Mouse (Mus musculus) CD8-positive naive resting alpha-beta T cell, adult 2 months (primary cell): ENCODE results near the gene Gpr179.

ENCODE experiments used
- DNase-seq, 2 experiments: peaks; one replicate each; pipeline ENCODE4 v3.0.0; 2022; ENCODE audit warnings: low read depth in 2 of 2, low spot score in 2 of 2

Gpr179 gene

DNA sequence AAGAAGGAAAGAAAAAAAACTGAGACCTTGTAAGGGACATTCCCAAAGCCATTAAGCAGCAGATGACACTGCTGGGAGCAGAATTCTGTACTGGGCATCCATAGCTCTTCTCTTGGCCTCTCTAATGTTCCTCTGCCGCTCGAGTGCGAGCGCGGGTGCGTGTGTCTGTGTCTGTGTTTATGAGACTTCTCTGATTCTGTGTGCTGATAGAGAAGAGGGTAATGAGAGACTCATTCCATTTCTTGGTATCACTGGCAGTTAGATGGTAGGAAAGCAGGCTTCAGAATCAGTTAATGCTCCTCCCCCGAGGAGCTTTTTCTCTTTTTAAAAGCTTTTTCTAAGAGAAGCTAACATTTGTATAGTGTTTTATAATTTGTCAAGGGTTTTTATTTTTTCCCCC is 3.4 kb upstream of the Gpr179 start:
- no peak for DNase-seq

DNA sequence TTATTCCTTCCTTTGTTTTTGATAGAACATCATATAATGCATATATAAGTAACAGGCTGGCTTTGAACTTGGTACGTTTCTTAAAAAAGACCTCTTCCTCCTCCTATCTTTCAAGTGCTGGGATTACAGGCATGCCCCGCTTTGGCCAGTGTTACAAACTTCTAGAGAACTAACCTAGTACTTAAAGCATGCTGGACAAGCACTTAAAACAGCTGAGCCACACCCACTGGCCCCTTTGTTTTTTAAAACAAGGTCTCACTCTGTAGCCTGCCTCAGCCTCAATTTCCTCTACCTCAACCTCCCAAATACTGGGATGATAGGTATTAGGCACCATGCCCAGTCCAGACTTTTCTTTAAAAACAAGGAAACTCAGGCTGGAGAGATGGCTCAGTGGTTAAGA is 2.8 kb upstream of the Gpr179 start:
- DNase-seq, result no peak

DNA sequence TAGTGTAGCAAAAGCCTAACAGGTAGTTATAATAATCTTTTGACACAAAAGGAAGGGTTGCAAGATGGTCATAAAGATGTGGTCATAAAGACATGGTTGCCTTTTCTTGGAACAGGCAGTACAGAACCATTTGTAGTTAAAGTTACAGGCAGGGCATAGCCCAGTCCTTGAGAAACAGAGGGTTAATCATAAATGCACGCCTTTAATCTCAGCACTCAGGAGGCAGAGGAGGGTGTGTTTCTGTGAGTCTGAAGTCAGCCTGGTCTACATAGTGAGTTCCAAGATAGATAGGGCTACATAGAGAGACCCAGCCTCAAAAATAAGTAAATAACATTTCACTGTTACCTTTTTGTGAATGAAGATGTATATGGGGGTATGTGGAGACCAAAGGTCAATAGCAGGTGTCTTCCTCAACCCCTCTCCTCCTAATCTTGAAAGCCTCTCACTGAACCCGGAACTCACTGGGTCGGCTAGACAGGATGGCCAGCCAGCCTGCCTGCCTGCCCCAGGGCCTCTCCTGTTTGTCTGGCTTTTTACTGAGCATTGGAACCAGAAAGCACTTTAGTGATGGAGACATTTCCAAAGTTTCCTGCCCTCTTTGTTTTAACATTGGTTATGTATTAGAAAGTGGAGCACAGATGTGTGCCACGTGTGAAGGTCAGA is 1.2 kb upstream of the Gpr179 start:
- no peak for DNase-seq

DNA sequence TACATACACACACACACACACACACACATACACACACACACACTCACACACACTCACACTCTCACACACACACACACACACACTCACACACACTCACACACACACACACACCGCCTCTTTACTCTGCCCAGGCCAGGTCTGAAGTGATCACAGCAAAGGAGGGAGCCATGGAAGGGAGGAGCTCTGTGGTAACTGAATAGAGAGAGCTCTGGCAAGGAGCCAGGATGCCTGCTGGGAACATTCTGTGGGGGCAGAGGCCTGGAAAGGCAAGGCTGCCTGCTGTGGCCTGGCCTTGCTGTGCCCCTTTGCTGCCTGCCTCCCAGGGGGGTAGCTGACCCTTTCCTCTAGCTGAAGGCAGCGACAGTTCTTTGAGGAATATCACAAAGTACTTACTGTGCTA is 1.8 kb downstream of the Gpr179 start:
- no peak for DNase-seq

DNA sequence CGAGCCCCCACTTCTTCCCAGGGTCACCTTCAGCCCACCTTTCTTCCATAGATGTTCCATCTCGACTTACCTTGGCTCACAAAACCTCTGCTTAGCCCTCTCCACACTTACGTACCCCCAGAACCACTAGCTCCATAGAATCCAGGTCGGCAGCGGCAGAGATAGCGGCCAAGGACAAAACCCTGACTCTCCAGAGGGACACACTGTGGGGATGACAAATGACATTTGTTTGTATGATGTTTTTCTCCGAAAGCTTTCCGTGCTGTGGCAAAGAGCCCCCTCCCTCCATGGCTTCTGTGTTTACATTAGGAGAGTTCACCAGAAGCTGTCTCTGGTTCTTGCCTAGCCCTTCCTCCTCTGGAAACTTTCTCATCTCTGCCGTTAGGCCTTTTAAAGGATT is 4.6 kb downstream of the Gpr179 start:
- DNase-seq, result no peak

DNA sequence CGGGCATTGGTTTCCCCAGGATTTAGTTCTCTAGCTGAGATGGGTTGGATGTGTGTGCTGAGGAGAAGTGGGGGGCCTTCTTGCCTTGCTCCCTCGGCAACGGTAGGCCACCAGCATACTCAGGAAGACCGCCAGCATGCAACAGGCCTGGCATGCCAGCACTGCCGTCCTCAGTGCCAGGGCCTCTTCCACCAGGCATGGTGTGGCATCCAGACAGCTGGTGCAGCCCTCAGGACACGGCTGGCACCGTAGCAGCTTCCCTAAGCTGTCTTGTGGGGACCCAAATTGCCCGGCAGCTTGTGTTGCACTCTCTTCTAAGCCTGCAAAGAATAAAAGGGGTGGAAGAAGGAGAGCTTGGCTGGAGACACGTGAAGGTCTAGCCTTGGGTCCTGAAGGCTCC is 5.5 kb downstream of the Gpr179 start:
- DNase-seq, result no peak

DNA sequence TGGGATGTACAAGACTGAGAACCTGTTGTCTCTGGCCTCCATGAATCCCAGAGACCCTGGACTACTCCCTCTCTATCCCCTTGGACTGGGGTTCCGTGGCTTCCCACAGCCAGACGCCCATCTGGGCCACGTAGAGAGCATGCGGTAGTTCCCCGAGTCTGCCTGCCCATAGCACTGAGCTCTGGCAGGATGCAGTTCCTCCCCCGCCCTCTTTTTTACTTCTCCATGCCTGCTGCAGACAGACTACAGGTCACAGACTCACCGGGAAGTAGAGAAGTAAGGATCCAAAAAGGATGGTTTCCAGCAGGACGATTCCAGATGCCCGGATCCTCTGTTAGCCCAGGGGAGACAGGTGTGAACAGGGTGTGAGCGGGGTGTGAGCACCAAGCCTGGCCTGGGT is 6.4 kb downstream of the Gpr179 start:
- DNase-seq, result no peak

DNA sequence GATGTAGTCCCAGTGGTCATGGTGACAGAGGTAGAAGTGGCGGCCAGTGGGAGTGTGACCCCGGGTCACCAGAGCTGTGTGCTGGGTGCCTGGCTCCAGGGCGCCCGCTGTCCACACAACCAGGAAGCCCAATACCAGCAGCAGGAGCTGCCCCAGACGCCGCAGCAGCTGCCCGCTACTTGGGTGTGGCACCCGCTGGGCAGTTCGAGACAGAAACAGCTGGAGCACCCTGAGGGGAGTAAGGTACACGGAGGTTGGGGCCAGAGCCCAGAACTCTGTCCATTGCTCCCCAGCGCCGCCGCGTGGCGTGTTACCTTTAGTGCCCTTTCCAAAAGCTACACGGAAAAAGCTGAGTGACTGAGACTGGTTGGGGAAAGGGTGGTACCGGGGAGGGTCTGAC is 8.3 kb downstream of the Gpr179 start:
- peak; percentile 28 to 40 for DNase-seq

DNA sequence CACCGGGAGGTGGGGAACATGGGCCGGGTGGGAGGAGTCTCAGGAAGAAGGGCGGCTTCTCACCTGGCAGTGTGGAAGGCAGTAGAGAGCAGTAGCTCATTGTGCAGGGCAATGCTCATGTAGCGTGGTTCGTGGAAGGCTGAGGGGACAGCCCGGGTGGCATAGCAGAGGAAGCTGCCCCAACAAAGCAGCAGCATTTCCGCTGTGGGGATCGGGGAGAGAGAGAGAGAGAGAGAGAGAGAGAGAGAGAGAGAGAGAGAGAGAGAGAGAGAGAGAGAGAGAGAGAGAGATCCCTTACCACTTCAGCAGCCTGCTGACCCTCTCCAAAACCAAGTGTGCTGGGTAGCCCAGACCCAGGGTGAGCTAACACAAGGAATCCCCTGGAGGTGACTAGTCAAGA is 8.7 kb downstream of the Gpr179 start:
- no peak for DNase-seq

DNA sequence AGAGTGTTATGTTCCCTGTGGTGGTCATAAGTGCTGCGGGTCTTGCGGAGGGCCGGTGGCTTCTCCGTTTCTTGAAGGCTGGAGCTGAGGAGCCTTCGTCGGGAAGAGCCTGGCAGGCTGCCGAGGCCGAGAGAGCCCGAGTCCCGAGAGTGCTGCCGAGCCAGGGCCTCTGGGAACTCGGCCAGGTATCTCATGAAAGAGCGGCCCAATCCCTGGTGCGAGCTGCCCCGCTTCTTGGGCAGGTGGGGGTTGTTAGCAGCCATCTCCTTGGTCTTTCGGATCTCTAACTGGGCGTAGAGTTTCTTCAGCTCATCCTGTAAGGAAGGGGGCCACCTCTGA is 12.9 kb downstream of the Gpr179 start:
- no peak for DNase-seq

DNA sequence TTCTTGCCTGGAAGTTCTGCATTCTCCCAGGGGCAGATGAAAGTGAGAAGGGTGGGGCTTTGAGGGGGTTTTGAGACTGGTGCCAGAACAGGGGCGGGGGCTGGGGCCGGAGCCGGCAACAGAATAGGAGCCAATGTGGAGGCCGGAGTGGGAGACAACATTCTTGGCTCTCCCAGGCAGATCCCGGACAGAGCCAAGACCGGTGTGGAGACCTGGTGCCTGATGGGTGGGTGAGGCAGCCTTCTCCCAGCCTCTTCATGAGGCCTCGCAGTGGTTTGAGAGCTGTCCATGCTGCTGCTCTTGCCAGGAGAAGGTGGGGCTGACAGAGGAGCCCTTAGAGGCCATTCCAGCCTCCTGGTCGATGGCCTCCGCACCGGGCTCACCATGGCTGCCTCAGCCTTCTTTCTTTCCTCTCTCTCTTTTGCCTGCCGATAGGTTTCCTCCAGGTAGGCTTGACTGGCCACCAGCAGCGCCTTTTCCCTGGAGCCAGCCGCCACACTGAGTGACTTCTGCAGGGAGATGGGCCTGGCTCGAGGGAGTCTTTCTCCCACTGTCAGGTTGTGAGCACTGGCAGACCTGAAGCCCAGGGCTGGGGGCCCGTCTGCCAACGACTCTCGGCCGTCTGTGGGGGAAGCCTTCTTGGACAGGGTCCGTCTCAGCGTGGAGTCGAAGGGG is 13.4 kb downstream of the Gpr179 start:
- no peak for DNase-seq

DNA sequence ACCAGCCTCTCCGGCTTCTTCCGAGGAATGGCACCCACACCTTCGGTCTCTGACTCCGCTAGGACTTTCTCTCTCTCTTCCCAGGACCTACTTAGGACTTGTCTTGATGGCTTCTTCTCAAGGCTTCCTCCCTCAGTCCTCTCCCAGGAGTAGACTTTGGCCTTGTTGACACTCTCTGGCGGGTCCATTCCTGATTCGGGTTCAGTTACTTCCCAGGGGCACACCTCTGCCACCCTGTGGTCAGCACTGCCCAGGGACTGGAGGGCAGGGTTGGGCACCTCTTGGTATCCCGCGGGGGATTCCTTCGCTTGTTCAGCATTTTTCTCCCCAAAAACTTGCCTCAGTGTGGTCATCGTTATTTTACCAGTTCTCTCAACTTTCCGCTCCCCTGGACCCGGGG is 14.5 kb downstream of the Gpr179 start:
- DNase-seq, result no peak

DNA sequence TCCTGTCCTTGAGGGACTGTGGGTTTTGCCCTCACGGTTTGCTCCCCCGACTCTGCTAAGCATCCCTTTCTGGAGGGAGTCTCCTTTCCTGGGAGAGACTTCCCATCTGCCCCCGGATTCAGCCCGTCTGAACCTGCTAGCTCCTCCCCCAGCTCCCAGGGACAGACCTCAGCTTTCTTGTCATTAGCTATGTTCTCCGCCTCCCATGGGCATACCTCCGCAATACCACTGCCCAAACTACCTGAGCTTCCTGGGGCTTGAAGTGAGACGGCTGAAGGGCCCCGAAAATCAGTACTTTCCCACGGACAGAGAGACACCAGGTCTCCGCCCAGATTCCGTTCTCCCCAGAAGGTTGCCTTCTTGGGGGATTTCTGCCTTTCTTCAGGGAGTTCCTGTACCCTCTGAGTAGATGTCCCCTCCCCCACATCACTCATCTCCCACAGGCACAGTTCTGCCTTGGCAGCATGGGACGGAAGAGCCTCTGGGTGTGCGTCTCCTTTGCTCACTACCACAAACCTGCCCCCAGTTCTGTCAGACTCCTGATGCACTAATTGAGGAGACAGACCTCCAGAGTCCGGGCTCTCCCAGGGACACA is 15.0 kb downstream of the Gpr179 start:
- no peak for DNase-seq

DNA sequence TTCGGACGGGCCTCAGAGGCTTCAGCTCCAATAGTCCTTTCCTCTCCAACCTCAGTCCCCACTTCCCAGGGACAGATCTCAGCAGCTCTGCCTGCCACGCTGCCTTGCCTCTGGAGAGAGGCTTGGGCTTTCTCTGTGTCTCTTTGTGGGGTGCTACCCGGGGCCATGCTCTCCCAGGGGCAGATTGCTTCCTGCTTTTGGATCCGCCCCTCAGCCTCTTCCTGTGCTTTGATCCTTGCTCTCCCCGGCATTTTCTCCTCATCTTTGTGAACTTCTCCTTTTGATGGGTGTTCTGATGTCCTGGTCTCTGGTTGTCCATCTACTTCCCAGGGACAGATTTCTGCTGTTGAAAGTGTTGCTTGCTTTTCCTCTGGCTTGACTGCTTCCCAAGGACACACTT is 15.6 kb downstream of the Gpr179 start:
- no peak for DNase-seq

DNA sequence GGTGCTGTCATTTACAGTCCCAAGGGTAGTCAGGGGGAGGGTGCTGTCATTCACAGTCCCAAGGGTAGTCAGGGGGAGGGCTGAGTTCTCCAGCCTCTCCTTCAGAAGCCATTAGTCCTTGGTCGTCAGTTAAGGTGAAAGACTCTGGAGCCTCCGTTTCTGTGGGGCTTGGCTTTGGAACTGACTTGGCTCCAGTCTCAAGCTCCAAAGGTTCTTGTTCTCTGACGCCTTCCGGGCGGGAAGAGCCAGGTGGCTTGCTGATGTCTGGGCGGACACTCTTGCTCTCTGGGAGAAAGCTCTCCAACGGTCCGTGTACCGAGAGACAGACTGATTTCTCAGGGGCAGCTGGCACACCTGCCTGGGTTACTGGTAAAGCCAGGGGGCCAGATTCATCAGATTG is 17.5 kb downstream of the Gpr179 start:
- no peak for DNase-seq

DNA sequence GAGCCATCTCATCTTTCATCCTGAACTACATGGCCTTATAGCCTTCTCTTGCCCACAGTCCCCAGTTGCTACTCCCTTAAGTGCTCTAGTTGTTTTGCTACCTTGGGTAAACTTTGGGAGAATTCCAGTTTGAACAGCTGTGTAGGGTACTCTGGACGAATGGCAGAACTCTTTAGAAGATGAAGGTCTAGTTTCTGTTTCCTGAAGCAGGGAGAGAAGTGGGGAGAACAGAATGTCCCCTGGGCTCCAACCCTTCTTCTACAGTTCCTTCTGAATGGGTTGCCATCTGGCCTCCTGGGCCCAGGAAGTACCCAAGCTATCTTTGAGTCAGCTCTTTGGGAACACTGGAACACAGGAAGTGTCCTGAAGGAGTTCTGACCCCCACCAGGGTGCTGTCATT is 18.0 kb downstream of the Gpr179 start:
- no peak for DNase-seq

DNA sequence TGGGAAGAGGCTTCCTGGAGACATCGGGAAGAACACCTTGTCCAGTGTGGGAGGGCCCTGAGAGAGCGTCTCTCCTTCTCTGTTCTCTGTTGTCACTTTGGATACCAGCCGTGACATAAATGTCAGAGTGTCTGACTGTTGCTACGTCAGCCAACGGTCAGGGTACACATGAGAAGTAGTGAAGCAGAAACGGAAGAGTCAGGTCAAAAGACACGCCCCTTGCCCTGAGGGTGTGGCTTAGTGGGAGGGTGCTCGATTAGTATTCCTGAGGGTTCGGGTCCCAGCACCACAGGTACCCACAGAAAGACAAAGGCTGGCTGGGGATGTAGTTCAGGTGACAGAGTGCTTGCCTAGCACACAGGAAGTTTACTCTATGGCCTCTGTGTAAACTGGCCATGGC is 18.8 kb downstream of the Gpr179 start:
- DNase-seq, result no peak

DNA sequence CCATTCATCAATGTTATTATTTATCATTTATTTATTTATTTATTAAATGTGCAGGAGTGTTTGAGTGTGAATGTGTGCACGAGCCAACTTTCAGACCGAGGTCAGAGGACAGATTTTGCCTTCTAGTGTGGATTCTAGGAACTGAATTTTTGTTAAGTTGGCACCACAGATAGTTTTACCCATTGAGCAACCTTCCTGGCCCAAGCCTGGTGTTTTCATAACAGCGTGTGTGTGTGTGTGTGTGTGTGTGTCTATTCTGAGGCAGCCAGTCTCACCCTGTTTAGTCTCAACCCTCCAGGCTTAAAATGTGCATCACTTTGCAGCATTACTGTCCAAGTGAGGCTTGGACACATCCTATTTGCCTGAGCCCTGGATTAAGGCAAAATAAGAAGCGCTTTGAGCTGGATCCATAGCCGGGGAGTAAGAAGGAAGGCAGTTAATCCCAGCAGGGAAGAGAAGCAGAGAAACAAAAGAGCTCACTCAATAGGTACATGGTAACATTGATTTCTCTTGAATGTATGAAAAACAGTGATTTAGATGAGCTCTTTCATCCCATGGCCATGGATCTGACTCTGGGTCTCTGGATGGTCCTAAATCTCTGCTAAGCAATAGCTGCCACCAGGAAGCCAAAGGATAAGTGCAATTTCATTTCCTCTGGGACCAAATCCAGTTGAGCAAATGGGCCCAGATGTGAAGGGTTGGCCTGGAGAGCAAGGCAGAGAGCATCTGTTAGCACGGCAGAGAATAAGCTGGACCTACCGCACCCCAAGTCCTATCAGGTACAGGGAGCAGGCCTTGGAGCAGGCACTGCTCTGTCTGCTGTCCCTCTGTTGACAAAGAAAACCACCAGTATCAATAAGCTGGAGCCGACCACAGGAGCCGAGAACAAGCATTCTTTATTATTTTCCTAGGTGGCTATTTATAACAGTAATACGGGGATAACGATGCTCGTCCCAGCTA is 20.4 kb downstream of the Gpr179 start:
- DNase-seq, result no peak

DNA sequence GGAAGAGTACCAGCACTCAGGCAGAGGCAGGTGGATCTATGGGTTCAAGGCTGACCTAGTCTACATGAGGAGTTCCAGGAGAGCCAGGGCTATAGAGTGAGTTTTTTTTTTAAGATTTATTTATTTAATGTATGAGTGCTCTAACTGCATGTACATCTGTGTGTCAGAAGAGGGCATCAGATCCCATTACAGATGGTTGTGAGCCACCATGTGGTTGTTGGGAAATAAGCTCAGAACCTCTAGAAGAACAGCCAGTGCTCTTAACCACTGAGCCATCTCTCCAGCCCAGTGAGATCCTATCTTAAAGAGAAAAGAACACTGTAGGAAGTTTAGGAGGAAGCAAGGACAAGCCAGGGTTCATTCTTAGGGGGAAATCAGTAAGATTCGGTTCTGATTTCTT is 21.6 kb downstream of the Gpr179 start:
- no peak for DNase-seq

DNA sequence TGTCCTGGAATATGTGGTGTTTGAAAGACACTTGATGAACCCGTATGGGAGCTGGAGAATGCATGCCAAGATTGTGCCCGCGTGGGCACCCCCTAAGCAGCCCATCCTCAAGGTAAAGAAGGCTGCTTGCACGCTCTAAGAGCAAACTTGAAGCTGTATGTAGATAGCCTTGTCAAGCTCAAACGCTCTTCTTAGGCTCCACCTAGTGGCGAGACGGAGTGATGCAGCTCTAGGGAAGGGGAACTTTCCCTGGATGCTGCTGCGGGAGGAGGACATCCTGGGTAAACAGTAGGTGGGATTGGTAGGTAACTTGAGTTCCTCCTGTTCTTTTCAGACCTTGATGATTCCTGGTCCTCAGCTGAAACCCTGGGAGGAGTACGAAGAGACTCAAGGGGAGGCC is 23.7 kb downstream of the Gpr179 start:
- peak in 1 of 2 experiments; percentile 37 for DNase-seq

DNA sequence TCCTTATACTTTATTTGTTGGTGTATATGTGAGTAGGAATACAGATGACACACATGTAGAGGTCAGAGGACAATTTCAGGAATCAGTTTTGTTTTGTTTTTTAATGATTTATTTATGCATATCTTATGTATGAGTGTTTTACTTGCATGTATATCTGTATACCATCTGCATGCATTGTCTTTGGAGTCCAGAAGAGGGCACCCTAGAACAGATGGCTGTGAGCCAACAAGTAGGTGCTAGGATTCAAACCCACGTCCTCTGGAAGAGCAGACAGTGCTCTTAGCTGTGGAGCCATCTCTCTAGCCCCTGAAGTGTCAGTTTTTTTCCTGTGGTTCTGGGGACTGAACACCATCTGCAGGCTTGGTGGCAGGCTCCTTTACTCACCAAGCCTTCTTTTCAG is 26.7 kb downstream of the Gpr179 start:
- no peak for DNase-seq
